Mouse (Mus musculus) liver, postnatal 0 days (tissue): ENCODE data around the gene Ybey. TPM values are rescaled to one million over a fixed set of nuclear protein-coding genes. Genes with fewer than 3 reads are reported as not detected.

Experiments
- ATAC-seq: fragments of 200-750 bp; cut with Nextera tagmentation; 2 replicates; pipeline ENCODE4 v1.8.0; 2017; ENCODE audit warnings: mild to moderate bottlenecking, moderate library complexity
- DNase-seq: peaks from one replicate; pipeline ENCODE4 v3.0.0-alpha.2; 2016
- H3K27ac ChIP-seq: fragments of 300-500 bp; sonication (generic); 2 replicates; pipeline ENCODE4 v1.5.1; 2014; ENCODE audit warnings: antibody characterized with exemption, moderate library complexity, mild to moderate bottlenecking, low read depth
- H3K27me3 ChIP-seq: fragments of 300-500 bp; sonication (generic); 2 replicates; pipeline ENCODE4 v1.6.1; 2014; ENCODE audit warnings: low read length, control low read depth, mixed read lengths; ENCODE audit not compliant: insufficient read depth
- H3K36me3 ChIP-seq: fragments of 300-500 bp; sonication (generic); replicated peaks from 2 replicates; pipeline ENCODE4 v1.6.1; 2014; ENCODE audit warnings: mild to moderate bottlenecking, control low read depth, low read length, moderate library complexity, mixed read lengths; ENCODE audit not compliant: insufficient read depth
- H3K4me1 ChIP-seq: fragments of 300-500 bp; sonication (generic); 2 replicates; pipeline ENCODE4 v1.6.1; 2014; ENCODE audit warnings: antibody characterized with exemption, mild to moderate bottlenecking, control low read depth; ENCODE audit not compliant: insufficient read depth
- H3K4me2 ChIP-seq: fragments of 300-500 bp; sonication (generic); 2 replicates; pipeline ENCODE4 v1.6.1; 2014; ENCODE audit warnings: low read depth, mild to moderate bottlenecking, low read length, moderate library complexity, mixed read lengths
- H3K4me3 ChIP-seq: fragments of 300-500 bp; sonication (generic); 2 replicates; pipeline ENCODE4 v1.5.1; 2014; ENCODE audit warnings: low read depth, low read length
- H3K9ac ChIP-seq: fragments of 300-500 bp; sonication (generic); replicated peaks from 2 replicates; pipeline ENCODE4 v1.6.1; 2014; ENCODE audit warnings: mild to moderate bottlenecking, moderate library complexity
- H3K9me3 ChIP-seq: fragments of 300-500 bp; sonication (generic); 2 replicates; pipeline ENCODE4 v1.6.1; 2016; ENCODE audit warnings: mild to moderate bottlenecking, control low read depth, low read length, mixed read lengths
- CTCF ChIP-seq: sonication (generic); IDR thresholded peaks from 2 replicates; pipeline ENCODE4 v1.5.1; 2016; ENCODE audit warnings: antibody characterized with exemption, low read depth
- EP300 ChIP-seq: IDR thresholded peaks from 2 replicates; pipeline ENCODE4 v1.6.1; 2016; ENCODE audit warnings: antibody characterized with exemption, low read depth, mild to moderate bottlenecking
- WGBS: fragments of 180-500 bp; shearing (Covaris S2); extraction: QIAGEN DNeasy Blood & Tissue Kit; methylation state at CpG from one replicate; pipeline ENCODE4 v1.1.7; 2014; ENCODE audit not compliant: insufficient replicate concordance; 5-methylcytosine and 5-hydroxymethylcytosine counted together
- polyA plus RNA-seq: library from polyadenylated mRNA; unstranded; fragments of >200 nt; fragmentation: Nextera tagmentation; extraction: Ambion mirVana; gene quantifications from 2 replicates; pipeline ENCODE4 v1.2.1, GENCODE M21; 2015

The Ybey gene
- polyA plus RNA-seq, 1 experiment from 2014 or later, result 2.7 TPM

- Histone ChIP-seq H3K36me3 (peaks cover 66% of the 10 kb centered on the region), H3K27me3 (no peaks in the 10 kb centered on the region), H3K4me3 (no peak overlapping the region), H3K4me1 (no peaks in the 10 kb centered on the region), H3K27ac (no peak overlapping the region), H3K4me2 (no peak overlapping the region), H3K9ac (no peak overlapping the region), H3K9me3 (no peaks in the 10 kb centered on the region)
- WGBS, result 92% methylated on average over 5 of the region's 5 CpGs
- DNase-seq, result no peak
- TF ChIP-seq CTCF (no peak), EP300 (no peak)
- ATAC-seq, result no peak
Measured at GRCm38 (mm10) chr10:76473759-76474158, 4.8 kb upstream of the Ybey start.

- ATAC-seq, result no peak
- 0 out of 2 replicates have a peak, but pooled peaks cover 6% of the 10 kb centered on the region for H3K36me3 ChIP-seq
- no peaks in the 10 kb centered on the region for H3K27me3 ChIP-seq
- H3K9me3 ChIP-seq, result peaks cover 7% of the 10 kb centered on the region
- H3K4me2 ChIP-seq, result no peak overlapping the region
- H3K4me3 ChIP-seq, result no peak overlapping the region
- TF ChIP-seq CTCF (no peak), EP300 (no peak)
- no peak overlapping the region for H3K27ac ChIP-seq
- H3K9ac ChIP-seq, result no peak overlapping the region
- WGBS, result 82% methylated on average over 6 of the region's 6 CpGs
- no peak for DNase-seq
- 0 out of 2 replicates have a peak, but pooled peaks cover 1% of the 10 kb centered on the region for H3K4me1 ChIP-seq
Measured at GRCm38 (mm10) chr10:76462721-76463120, 6.2 kb downstream of the Ybey start.

GRCm38 (mm10) chr10:76462312-76462711 lies 6.6 kb downstream of the Ybey start:
- no peak for ATAC-seq
- Histone ChIP-seq H3K27ac (no peak overlapping the region), H3K9me3 (peaks cover 7% of the 10 kb centered on the region), H3K4me3 (no peak overlapping the region), H3K27me3 (no peaks in the 10 kb centered on the region), H3K36me3 (0 out of 2 replicates have a peak, but pooled peaks cover 6% of the 10 kb centered on the region), H3K4me2 (no peak overlapping the region), H3K9ac (no peak overlapping the region), H3K4me1 (no peaks in the 10 kb centered on the region)
- 84% methylated on average over 7 of the region's 7 CpGs for WGBS
- no peak for DNase-seq
- no peak for TF ChIP-seq CTCF
- TF ChIP-seq EP300, result no peak

GRCm38 (mm10) chr10:76461255-76461654 lies 7.7 kb downstream of the Ybey start:
- ATAC-seq (no peak), DNase-seq (no peak)
- Histone ChIP-seq H3K4me1 (no peaks in the 10 kb centered on the region), H3K4me2 (no peak overlapping the region), H3K36me3 (0 out of 2 replicates have a peak, but pooled peaks cover 6% of the 10 kb centered on the region), H3K9ac (no peak overlapping the region), H3K27ac (no peak overlapping the region), H3K4me3 (no peak overlapping the region), H3K27me3 (no peaks in the 10 kb centered on the region), H3K9me3 (peaks cover 7% of the 10 kb centered on the region)
- 81% methylated on average over 1 of the region's 1 CpGs for WGBS
- no peak for TF ChIP-seq EP300
- TF ChIP-seq CTCF, result no peak

- peaks cover 7% of the 10 kb centered on the region for H3K9me3 ChIP-seq
- 43% methylated on average over 5 of the region's 5 CpGs for WGBS
- H3K27ac ChIP-seq, result no peak overlapping the region
- H3K27me3 ChIP-seq, result no peaks in the 10 kb centered on the region
- DNase-seq, result peak; percentile 59
- peak; percentile 78 for TF ChIP-seq CTCF
- no peak for TF ChIP-seq EP300
- no peaks in the 10 kb centered on the region for H3K36me3 ChIP-seq
- ATAC-seq, result no peak
- H3K4me1 ChIP-seq, result no peaks in the 10 kb centered on the region
- H3K4me2 ChIP-seq, result no peak overlapping the region
- H3K9ac ChIP-seq, result no peak overlapping the region
- no peak overlapping the region for H3K4me3 ChIP-seq
Measured at GRCm38 (mm10) chr10:76455289-76455688, 13.6 kb downstream of the Ybey start.

GRCm38 (mm10) chr10:76448851-76449250 lies 20.1 kb downstream of the Ybey start, which contains the start of gene 2610028H24Rik:
Gene 2610028H24Rik (plus strand): TSS chr10:76449081.
- H3K4me1 ChIP-seq, result peaks cover 10% of the 10 kb centered on the region
- no peaks in the 10 kb centered on the region for H3K36me3 ChIP-seq
- no peak for ATAC-seq
- TF ChIP-seq EP300 (no peak), CTCF (no peak)
- H3K4me3 ChIP-seq, result no peak within 1 kb of the TSS
- 63% methylated on average over 5 of the region's 5 CpGs for WGBS
- no peaks in the 10 kb centered on the region for H3K27me3 ChIP-seq
- no peak for DNase-seq
- H3K9me3 ChIP-seq, result no peaks in the 10 kb centered on the region
- H3K27ac ChIP-seq, result no peak within 1 kb of the TSS
- no peak within 1 kb of the TSS for H3K9ac ChIP-seq
- no peak within 1 kb of the TSS for H3K4me2 ChIP-seq
